Mouse (Mus musculus): ENCODE measurements around the gene Brms1.

The Brms1 gene

DNA sequence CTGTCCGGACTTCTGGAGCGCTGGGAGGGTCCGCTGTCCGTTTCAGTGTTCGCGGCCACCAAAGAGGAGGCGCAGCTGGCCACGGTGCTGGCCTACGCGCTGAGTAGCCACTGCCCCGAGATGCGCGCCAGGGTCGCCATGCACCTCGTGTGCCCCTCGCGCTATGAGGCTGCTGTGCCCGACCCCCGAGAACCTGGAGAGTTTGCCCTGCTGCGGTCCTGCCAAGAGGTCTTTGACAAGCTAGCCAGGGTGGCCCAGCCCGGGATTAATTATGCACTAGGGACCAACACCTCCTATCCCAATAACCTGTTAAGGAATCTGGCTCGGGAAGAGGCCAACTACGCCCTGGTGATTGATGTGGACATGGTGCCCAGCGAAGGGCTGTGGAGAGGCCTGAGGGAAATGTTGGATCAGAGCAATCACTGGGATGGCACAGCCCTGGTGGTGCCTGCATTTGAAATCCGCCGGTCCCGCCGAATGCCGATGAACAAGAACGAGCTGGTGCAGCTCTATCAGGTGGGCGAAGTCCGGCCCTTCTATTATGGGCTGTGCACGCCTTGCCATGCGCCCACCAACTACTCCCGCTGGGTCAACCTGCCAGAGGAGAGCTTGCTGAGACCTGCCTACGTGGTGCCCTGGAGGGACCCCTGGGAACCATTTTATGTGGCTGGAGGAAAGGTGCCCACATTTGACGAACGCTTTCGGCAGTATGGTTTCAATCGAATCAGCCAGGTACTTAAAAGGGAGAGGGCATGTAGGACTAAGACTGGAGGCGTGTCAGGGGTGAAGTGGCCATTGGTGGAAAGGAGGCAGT, 1.6 kb upstream of the Brms1 start:
- DNase-seq: no peak

DNA sequence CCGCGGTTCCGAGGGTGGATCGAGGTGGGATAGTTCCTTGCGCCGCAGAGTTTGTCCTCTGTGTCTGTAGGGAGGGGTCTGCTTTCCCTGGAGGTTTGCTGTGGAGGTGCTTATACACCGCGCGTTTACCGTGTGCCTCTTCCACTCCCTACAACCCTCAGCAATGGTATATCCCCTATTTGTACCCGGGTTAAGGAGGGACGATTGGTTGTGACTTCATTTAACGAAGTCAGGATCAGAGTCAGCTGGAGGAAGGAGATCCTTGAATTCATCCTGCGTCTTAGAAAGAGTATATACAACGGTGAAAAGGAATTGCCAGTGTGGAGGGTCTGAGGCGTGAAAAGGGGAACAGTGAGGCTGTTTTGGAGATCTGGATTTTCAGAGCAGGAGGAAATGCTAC, 434 bp downstream of the Brms1 start:
- DNase-seq: no peak

DNA sequence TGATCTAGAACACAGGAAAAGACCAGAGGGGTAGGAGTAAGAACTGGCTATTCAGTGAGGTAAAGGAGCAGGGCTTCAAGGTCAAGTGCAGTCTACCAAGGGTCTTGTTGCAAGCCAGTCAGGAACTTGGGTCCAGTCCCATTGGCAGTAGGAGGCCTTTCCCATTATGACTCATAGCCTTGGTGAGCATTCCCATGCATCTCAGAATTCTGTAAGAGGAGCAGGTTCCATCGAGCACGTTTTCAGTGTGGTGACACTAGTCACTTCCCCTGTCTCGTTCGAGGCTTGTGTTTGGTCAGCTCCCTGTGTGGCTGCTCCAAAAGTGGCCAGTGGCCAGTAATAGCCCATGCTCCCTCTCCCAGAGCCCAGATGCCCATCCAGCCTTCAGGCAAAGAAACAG, 4.4 kb downstream of the Brms1 start:
- DNase-seq: no peak

DNA sequence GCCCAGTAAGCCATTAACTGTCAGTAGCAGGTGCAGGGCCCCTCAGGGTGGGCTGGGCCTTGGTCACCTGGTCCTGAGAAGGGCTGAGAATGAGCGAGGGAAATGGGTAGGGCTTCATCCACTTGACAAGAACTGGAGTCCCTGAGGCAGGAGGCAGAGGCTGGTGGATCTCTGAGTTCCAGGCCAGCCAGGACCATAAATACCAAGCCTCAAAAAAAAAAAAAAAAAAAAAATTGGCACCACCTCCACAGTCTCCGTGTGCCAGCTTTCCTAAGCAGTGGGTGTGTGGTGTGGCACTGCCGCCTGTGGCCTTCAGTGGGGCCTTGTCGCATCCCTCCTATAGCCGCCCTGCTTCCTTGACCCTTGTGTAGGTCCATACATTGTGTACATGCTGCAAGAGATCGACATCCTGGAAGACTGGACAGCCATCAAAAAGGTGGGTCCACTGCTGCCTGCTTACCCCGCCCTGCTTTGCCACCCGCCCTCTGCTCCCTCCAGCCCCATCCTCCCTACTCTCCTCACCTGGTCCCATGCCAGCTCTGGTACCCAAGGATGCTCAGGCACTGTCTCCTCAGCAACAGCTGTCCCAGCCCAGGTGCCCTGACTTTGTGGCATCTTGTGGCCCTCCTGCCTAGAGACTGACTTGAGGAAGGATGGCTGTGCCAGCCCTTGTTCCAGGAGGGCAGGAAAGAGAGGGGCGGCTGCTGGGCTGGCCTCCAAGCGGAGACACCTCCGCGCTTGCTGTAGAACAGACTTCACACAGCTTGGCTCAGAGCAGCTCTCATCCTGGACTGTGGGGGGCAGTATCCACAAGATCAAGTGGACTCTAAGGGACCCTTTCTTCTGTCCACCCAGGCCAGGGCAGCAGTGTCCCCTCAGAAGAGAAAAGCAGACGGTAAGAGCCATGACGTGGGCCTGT, 7.2 kb downstream of the Brms1 start:
- DNase-seq: no peak

DNA sequence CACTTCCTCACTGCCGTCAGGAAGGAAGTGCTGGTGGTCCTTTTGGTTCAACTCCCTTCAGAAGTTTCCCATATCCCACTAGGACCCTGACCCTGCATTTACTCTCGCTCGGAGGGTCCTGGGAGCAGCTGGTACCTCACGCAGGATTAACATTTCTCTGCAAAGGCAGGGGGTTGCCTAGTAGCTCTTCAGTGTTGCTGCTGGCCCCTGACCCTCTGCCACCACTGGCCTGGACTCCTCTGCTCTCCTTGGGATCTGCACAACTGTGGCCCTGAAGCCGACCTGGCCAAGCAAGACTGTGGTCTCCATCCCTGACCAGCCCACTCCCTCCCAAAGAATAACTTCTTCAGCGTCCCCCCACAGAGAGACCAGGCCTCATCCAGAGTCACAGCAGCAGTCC, 8.2 kb downstream of the Brms1 start:
- DNase-seq: no peak

- no peak for DNase-seq
Measured at GRCm38 (mm10) chr19:5050047-5050905, 9.1 kb downstream of the Brms1 start, which contains the start of gene Rin1. Gene Rin1, plus strand, starts transcription at chr19:5050481.

- no peak for DNase-seq
Measured at GRCm38 (mm10) chr19:5051031-5051430, 9.9 kb downstream of the Brms1 start.

DNA sequence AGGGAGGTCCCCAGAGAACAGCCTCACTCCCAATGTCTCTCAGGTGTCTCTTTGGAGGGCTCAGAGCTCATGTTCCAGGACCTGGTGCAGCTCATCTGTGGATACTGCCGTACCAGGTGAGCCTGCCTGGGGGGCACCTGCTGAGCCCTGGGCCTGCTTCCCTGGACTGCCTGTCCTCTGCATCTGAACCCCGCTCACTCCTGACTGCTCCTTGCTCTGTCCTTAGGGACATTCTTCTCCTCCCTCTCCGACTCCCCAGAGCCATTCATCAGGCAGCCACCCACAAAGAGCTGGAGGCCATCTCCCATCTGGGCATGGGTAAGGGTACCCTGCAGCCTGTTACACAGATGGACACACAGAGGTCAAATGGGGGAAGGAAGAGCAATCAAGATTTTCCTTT, 10.4 kb downstream of the Brms1 start:
- DNase-seq: no peak

DNA sequence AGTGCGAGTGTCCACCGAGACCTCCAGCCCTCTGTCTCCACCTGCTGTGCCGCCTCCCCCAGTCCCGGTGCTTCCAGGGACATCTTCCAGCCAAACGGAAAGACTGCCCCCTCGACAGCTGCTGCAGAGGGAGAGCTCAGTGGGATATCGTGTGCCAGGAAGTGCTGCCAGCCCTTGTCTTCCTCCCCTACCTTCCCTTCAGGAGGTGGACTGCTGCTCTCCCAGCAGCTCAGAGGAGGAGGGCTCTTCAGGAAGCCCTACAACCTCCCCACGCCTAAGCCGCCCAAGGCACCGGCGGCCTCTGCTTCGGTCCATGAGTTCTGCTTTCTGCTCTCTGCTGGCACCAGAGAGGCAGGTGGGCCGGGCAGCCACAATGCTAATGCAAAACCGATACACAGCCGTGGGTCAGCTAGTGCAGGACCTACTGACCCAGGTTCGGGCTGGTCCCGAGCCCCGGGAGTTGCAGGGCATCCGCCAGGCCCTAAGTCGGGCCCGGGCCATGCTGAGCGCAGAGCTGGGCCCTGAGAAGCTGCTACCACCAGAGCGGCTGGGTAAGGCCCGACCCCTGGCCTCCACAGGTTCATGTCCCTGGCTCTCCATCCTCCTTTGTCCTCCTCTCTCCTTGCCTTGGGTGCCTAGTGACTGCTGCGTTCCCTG, 11.1 kb downstream of the Brms1 start:
- DNase-seq: no peak

- no peak for DNase-seq
Measured at GRCm38 (mm10) chr19:5052853-5053252, 11.7 kb downstream of the Brms1 start.

DNA sequence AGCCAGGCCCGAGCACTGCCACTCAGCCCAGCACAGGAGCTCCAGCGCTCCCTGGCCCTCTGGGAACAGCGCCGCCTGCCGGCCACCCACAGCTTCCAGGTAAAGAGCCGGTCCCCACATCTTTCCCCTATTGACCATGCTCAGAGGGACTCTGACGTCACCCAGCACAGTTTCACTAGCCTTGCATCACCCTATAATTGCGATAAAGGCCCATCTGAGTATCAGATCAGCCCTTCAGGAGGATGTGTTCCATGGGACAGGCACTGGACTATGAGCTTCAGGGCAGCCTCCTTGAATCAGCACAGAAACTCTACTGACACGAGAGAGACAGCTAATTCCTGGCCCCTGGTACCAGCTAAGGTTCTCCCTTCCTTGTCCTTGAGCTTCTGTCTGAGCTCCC, 12.8 kb downstream of the Brms1 start:
- peak; percentile 36 for DNase-seq

- peak; percentile 42 for DNase-seq
Measured at GRCm38 (mm10) chr19:5056251-5056650, 15.1 kb downstream of the Brms1 start.

- no peak for DNase-seq
Measured at GRCm38 (mm10) chr19:5057876-5058775, 17.0 kb downstream of the Brms1 start.

DNA sequence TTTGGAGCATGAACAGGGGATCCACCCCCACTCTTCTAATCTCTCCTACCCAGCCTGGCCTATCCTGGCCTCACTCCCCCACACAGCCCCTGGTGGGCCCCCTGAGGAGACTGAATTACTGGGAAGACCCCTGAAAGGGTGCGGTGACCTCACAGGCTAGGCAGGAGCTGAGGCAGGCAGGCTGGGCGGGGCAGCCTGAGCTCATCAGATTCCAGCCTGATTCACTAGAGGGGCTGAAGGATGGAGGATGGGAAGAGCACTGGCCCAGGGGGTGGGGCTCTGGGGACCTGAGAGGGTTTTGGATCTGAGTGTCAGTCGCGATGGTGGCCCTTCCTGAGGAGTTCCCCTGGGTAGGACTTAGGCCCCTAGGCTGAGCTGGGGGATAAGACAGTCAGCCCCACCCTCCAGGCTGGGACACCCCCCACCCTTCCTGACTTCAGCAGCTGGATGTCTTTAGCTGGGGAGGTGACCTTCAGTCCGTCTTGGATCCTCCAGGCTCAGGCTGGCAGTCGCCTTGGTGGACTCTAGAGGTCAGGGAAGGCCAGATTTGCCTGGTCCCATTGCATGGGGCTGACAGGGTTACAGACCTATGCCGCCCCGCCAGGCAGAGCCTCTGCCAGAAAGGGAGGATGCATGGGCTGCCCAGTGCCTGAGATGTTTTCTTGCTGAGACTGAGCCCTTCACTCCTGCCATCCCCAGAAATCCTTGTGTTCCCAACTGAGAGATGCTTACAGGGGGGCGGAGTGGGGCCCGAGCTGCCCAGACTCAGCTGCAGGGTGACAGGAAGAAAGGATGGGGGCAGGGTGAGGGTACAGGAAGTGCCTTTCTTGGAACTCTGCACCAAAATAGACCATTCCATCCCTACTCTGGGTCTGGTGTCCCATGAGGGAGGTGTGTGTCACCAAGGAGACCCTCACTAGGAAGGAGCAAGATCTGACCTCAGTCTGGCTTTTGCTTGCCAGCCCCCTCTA, 17.9 kb downstream of the Brms1 start:
- DNase-seq: no peak

- no peak for DNase-seq
Measured at GRCm38 (mm10) chr19:5060365-5061330, 19.5 kb downstream of the Brms1 start.

- no peak for DNase-seq
Measured at GRCm38 (mm10) chr19:5062041-5062440, 20.9 kb downstream of the Brms1 start.

DNA sequence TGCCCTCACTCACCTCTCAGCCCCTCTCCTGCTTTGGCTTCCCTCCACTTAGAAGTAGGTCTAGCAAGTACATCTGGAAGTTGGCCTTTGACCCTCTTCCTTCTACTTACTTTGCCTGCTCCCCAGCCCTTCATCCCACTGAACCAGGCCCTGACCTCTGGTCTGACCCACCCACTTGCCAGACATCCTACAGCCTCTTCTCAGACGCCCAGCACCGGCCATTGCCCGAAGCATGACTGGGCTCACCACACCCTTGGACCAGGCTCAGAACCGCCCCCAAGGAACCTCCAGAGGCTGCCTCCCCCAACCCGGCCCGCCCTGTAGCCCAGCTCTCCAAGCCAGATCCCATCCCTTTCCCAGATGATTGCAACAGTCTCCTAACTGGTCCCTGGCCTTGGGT, 21.3 kb downstream of the Brms1 start:
- no peak for DNase-seq

GRCm38 (mm10) chr19:5065104-5065503, 23.9 kb downstream of the Brms1 start:
- DNase-seq: no peak
